Mouse (Mus musculus) frontal cortex, postnatal 14 days (tissue): ENCODE results near the gene Tarsl2.

Source experiments
- DNase-seq, 2 experiments: peaks; one replicate each; pipeline ENCODE4 v3.0.0; 2022; ENCODE audit warnings: low spot score in 2 of 2

The Tarsl2 gene

DNA sequence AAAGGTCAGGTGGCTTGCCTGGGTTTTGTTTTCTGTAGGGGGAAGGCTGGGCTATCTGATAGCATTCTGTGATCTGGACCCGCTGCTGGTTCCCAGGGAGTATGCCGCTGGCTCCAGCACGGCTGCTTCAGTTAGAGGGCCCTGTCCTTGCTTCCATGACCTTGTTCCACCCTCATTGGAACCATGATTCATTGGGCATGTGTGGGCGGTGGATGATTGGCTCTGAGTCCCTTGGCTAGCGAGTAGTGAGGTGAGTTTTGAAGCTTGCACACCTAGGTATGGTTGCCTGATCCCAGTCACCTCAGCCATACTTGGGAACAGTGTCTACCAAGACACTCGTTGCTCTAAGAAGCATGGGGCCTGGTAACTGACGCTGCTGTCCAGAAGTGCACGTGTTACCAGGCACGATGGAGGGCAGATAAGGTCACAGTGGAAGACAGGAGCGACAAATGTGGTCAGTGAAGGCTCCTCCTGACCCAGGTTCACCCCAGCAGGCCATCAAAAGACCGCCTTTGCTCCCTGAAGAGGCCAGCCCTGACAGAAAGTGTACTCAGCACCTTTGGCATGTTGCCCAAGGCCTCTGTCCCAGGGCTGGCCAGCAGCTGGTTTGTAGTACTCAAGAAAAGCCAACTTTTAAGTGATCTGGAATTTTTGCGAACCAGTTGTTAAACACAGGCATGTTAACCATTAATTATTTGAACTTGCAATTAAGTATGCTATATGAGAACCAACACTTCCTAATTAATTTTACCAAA, 92.8 kb downstream of the Tarsl2 start:
- no peak for DNase-seq
